Mouse (Mus musculus): ENCODE measurements around the gene Rictor.
"Not testable (repeated sequence)": the region's sequence is repeated elsewhere in the genome, so short reads cannot be mapped to it uniquely, and the experiment has no call there.

Gene Rictor

DNA sequence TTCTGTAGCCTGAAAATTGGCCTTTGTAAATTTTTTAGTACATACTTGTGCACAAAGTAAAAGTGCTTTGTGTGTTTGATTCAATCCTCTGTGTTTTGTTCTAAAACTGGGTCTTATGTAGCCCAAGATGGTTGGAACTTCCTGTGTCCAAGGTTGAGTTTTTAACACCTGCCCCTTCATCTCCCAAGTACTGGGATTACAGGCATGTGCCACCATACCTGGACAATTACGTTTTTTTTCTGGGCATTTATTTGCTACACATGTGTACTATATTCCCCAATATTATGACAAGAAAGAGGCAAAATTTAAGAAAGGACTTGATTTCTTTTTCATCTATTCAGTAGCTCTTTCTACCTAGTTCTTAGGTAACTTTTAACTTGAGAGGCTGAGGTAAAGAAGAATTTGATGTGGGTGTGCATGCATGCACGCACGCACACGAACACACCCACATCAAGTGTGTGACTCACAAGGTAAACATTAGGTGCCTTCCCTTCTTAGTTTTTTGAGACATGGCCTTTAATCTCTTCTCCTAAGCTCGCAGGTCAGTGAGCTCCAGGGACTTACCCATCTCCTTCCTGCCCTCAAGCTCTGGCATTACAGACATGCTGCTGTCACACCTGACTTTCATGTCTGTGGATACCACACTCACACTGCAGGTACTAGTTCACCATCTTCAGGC, 18.1 kb downstream of the Rictor start:
- in situ Hi-C loops (cut with MboI, MseI): no loop called here

DNA sequence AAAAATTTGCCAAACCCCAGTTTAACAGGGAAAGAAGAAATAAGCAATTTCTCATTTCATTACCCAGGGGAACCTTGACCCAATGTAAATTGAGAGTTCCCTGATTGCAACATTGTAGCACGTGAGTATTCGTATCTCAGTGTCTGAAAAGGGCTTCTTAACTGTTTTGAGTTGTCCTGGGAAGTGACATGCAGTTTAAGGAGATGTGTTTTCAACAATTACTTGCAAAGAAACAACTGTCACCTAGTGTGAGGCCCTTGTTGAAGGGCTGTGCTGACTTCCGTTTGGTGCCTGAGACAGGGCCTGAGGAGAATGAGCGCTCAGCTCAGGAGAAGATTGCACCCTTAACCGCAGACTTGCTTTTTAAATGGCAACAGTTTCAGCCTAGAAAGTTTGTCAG, 24.9 kb downstream of the Rictor start:
- in situ Hi-C loops (cut with MboI, MseI): no loop called here

DNA sequence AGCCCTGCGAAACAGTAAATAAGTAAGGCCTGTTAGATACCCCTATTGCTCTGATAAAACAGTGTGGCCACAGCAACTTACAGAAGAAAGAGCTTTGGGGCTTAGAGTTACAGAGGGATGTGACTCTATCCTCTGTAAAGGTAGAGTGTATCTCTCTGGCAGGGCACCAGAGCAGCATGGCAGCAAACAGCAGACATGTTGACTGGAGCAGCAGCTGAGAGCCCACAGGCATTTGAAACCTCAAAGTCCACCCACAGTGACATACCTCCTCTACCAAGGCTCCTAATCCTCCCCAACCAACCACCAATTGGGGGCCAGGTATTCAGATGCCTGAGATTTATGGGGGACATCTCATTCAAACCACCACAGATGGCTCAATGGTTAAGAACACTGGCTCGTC, 31.0 kb downstream of the Rictor start:
- in situ Hi-C loops (cut with MboI, MseI): loop anchor here (5.0 kb wide), 1 partner anchor 48 kb away; no protein-coding TSS in a partner anchor

DNA sequence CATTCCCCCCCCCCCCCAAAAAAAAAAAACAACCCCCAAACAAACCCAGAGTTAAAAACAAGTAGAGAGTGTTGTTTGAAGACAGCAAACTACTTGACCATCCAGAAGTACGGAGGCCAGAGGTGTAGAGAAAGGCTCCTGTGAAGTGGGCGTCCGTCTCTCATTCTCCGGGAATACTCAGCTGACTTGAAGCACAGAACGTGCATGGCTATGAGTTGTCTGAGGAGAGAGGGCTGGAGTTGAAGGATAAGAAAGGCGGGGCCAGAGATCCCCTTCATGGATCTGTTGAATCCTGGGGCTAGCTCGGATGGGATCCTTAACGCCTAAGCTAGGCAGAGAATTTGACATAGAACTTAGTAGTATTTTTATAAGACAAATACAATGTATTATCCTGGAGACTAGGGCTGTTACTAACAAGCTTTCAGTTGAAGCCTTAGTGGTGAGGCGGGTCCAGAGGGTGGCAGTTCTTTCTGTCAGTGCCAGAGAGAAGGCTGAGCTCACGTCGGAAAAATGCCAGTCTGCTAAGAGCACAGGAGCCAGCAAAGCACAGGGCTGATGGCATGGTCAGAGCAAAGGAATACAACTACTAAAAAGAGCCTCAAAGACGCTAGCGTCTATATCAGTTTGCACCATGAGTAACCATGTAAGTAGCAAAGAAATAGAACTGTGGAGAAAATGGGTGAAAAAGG, 34.3 kb downstream of the Rictor start:
- in situ Hi-C loops (cut with MboI, MseI): no loop called here

DNA sequence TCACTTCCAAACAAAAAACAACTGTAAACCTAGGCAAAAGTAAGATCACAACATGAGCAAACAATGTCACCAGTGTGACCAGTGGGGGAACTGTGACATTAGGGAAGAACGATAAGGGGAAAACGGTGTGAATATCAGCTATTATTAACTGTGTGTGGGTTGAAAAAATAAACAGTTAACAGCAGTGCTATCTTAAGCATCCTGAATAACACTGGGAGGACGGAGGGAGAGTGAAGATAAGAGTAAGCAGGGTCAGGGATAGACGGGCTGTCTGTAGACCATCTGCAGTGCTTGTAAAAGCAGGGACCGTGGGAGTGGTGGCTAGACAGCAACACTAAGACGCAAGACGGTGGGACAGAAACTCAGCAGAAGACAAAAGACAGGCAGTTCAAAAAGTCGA, 35.5 kb downstream of the Rictor start:
- in situ Hi-C loops (cut with MboI, MseI): no loop called here

DNA sequence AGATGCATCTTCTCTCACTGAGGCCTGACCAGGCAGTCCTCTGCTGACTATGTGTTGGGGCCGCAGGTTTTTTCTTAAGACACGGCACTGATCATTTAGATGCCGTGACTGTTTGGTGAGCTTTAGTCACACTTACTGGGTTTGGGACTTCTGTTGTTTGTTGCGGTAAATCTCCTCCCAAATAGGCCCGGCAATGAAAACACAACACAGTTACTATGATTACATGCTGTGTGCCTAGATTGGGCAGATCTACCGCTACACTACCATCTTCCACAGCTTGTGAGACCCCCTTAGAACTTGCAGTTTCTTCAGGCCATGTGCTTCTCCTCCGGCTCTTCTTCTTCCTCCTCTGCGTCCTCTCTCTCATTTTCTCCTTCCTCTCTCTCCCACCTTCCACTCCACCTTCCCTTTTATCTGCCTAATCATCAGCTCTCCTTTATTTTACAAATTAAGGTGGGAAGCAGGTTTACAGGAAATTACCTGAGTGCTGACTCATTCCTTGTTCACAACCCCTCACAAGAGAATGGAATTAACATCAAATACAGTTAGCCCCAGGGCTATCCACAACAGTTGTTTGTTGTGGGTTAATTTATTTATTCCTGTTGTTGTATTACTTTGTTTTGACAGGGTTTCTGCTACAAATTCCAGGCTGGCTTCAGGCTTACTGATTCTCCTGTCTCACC, 38.3 kb downstream of the Rictor start:
- in situ Hi-C loops (cut with MboI, MseI): not testable (repeated sequence)

DNA sequence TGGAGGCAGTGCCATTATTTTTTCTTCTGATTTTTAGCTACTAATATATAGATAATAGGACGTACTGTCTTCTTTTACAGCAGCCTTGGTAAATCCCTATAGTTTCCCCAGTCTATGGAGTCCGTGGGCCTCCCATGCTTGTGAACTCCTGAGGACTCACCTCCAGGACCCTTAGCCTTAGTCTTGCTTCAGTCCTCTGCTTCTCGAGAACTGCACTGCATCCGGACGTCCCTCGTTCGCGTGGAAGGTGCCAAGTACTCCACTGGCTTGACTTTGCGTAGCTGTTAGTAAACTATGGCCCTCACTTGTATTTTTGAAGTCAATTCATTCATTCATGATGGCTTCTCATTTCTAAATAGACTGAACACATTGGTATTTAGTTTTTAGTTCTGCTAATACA, 38.8 kb downstream of the Rictor start:
- in situ Hi-C loops (cut with MboI, MseI): no loop called here

DNA sequence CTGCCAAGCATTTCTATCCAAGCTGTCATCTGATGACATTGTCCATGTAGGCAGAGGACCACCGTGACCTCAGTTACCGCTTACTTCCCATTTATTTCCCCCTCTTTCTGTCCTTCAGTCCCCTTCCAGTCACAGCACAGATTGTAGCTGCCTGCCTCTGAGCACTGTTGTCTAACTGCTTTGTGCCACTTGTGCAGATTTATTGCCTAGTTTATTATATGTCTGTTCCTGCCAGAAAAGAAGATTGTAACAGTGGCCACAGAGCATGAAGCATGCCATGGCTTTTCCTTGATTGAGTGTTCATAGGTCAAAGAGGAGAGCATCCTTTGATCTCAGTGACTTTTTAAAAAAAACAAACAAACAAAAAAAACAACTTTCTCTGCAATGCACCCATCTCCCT, 46.2 kb downstream of the Rictor start:
- in situ Hi-C loops (cut with MboI, MseI): no loop called here

DNA sequence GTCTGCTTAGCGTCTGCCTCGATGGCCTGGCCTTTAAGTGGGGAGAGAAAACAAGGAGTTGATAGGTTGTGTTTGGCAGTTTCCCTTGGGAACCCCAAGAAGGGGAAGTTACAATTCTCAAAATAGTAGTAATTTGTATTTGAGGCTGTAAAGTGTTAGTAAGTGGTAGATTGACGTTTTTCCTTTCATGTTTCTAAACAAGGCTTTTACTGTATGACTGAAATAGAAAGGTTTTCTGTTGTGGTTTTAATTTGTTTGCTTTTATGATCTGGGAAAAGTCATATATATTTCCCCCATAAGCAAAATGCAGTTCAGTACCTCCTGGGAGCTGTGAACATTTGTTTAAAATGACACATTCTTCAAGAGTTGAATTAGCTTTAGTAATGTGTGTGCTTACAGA, 64.1 kb downstream of the Rictor start:
- in situ Hi-C loops (cut with MboI, MseI): no loop called here

DNA sequence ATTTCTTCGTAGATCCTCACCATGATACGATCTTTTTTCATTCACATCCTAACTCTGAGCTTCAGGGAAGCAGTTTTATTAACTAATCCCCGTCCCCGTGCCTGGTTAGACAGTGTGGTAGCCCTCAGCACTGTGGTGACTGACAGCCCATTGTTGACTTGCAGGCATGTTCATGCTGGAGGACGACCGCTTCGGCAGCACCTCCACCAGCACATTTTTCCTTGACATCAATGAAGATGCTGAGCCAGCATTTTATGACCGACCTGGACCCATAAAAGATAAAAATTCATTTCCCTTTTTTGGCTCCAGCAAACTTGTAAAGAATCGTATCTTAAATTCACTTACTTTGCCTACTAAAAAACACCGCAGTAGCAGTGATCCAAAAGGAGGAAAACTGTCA, 78.0 kb downstream of the Rictor start:
- in situ Hi-C loops (cut with MboI, MseI): loop anchor here (5.0 kb wide), 1 partner anchor 49 kb away; no protein-coding TSS in a partner anchor

DNA sequence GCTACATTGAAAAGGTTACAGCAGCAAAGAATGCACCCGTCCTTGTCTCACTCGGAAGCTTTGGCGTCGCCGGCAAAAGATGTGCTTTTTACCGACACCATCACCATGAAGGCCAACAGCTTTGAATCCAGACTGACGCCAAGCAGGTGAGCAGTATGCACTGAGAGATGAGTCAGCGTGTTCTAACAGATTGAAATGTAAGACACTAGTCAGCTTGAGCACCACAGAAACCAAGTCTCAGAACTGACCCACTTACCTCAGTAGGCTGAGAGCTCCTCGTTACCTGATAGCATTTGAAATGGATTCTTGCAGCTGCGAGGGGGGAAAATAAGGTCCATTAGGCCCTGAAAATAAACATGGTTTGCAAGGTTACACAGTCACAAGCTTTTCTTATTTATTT, 79.1 kb downstream of the Rictor start:
- in situ Hi-C loops (cut with MboI, MseI): loop anchor here (5.0 kb wide), 1 partner anchor 50 kb away; no protein-coding TSS in a partner anchor

DNA sequence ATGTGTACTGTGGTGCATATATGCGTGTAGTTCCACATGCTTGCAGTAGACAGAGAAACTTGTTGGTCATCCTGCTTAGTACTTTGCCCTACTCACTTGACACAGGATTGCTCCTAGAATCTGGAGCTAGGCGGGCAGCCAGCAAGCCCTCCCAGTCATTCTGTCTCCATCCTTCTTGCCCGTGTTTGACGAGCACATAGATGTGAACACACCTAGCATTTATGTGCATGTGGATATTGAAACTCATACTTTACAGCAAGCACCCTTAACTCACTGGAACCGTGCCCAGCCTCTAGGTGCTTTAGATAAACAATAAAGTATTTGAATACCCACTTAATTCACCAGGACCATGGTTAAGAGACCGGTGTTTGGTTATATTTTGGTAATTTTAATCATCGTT, 81.8 kb downstream of the Rictor start:
- in situ Hi-C loops (cut with MboI, MseI): no loop called here

DNA sequence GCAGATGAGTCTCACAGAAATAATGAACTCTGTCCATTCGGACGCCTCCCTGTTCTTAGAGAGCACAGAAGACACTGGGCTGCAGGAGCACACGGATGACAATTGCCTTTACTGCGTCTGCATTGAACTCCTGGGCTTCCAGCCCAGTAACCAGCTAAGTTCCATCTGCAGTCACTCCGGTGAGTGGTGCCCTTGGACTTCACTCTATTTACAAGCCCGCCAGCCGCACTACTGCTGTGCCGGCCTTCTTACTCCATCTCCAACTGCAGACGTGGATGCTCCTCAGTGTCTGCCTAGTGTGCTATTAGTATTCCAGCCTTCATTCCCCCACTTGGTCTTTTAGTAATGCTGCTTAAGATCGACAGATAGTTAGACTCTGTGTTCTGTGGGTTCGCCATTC, 83.5 kb downstream of the Rictor start:
- in situ Hi-C loops (cut with MboI, MseI): no loop called here

DNA sequence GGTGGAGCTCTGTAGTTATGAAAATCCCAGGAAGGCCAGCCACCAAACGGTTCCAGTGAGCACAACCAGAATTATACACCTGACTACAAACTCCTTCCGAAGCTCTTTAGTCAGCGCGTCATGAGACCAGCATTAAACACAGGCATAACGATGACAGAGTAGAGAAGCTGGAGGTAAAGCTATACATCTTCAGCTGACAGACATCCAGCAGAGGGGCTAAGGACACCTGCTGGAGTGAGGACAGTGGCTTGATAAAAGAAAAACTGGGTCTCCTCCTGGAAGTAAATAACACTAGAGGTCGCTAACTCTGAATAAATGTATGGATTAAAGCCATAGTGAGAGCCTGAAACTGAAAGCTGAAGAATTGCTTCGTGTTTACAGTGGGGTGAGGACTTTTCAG, 84.7 kb downstream of the Rictor start:
- in situ Hi-C loops (cut with MboI, MseI): no loop called here

DNA sequence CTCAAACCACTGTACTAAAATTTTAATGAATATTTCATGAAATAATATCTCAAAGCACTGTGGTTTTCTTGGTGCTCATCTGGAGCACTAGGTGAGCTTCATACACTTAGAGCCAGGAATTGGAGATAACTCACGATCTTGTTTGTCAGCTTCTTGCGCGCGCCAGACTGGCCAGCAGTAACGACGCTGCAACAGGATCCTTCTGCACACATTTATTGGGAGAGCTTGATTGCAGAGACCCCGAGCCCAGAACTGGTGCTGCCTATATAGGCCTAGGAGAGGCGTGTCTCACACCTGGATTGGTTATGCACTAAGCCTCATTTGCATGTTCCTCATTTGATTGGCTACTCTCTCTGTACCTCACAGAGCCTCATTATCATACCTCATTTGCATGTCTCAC, 93.0 kb downstream of the Rictor start:
- in situ Hi-C loops (cut with MboI, MseI): not testable (repeated sequence)

DNA sequence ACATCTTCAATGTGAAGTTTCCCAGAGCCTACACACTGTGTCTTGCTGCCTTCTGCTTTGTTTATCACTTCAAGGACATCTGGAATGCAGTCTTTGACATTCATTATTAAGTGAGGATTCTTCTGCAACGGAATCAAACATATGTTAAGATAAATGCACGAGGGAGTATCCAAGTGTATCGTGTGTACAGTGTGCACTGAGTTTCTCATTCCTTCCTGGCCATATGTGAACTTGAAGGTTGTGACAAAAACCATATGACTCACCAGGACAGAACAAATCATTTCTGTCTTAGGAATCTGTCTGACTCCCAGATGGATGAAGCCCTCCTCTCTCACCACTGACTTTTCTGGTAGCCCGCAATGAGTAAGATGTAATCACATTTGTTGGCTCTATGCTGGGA, 107.6 kb downstream of the Rictor start:
- in situ Hi-C loops (cut with MboI, MseI): no loop called here

DNA sequence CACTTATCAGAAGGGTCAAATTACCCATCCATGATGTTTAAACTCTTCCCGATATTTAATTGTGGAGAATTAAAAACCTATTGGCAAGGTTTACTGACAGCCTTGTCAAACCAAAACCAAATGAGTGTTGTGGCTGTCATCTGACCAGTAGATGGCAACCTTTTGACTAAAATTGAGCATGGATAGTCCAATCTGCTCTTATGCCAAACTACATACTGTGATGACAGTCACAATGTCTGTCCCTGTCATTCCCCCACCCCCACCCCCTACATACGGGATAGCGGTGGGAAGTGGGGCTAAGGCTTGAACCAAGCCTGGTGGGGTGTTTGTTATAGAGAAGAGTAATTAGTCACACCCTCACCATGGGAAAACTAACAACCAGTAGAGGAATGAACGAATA, 132.0 kb downstream of the Rictor start:
- in situ Hi-C loops (cut with MboI, MseI): loop anchor here (25.0 kb wide), 1 partner anchor 1803 kb away; no protein-coding TSS in a partner anchor

DNA sequence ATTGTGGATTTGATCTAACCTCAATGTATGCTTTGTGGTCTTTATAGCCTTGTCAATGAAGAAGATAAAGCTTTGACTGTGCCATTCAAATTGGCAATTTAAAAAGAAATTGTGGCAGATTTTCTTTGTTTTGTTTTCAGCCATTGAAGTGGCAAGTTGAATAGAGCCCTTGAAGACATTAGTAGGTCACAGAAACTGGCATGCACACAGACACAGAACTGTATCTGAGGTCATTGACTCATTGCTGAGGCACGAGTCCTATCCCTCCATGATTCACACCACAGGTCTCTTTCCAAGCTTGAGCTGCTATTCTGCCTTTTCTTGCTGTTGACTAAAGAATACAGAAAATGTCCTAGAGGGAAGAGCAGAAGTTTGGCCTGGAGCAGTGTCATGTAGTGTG, 141.7 kb downstream of the Rictor start:
- in situ Hi-C loops (cut with MboI, MseI): loop anchor here (25.0 kb wide), 1 partner anchor 1813 kb away; no protein-coding TSS in a partner anchor

All from T-helper 2 cell (primary cell).